Mouse (Mus musculus) midbrain, embryonic 11.5 days (tissue): ENCODE results near the gene Dbx2. TPM values are rescaled to one million over a fixed set of nuclear protein-coding genes. Genes with fewer than 3 reads are reported as not detected.
A peak's percentile ranks its signal among the peaks of the same experiment; 100 is the strongest.

Experiments used
- ATAC-seq: fragments of 200-750 bp; cut with Nextera tagmentation; 2 replicates; pipeline ENCODE4 v1.8.0; 2017; ENCODE audit warnings: moderate TSS enrichment, moderate library complexity; ENCODE audit not compliant: low FRiP score
- DNase-seq: peaks from one replicate; pipeline ENCODE4 v3.0.0; 2015; ENCODE audit warnings: low spot score; ENCODE audit errors: missing footprints
- H3K27ac ChIP-seq: fragments of 300-500 bp; sonication (generic); 2 replicates; pipeline ENCODE4 v1.5.1; 2014; ENCODE audit warnings: low read depth, low read length
- H3K27me3 ChIP-seq: fragments of 300-500 bp; sonication (generic); 2 replicates; pipeline ENCODE4 v1.6.1; 2014; ENCODE audit warnings: mild to moderate bottlenecking, low read length, moderate library complexity, mixed read lengths; ENCODE audit not compliant: control insufficient read depth, insufficient read depth
- H3K36me3 ChIP-seq: fragments of 300-500 bp; sonication (generic); 2 replicates; pipeline ENCODE4 v1.6.1; 2014; ENCODE audit warnings: mild to moderate bottlenecking, low read length, moderate library complexity, mixed read lengths; ENCODE audit not compliant: control insufficient read depth, insufficient read depth
- H3K4me1 ChIP-seq: fragments of 300-500 bp; sonication (generic); 2 replicates; pipeline ENCODE4 v1.6.1; 2014; ENCODE audit warnings: low read length; ENCODE audit not compliant: control insufficient read depth, insufficient read depth
- H3K4me2 ChIP-seq: fragments of 300-500 bp; sonication (generic); 2 replicates; pipeline ENCODE4 v1.6.1; 2014; ENCODE audit warnings: mild to moderate bottlenecking, moderate library complexity
- H3K4me3 ChIP-seq: fragments of 300-500 bp; sonication (generic); 2 replicates; pipeline ENCODE4 v1.5.1; 2014; ENCODE audit warnings: low read depth, low read length
- H3K9ac ChIP-seq: fragments of 300-500 bp; sonication (generic); 2 replicates; pipeline ENCODE4 v1.6.1; 2014; ENCODE audit warnings: low read length
- H3K9me3 ChIP-seq: fragments of 300-500 bp; sonication (generic); 2 replicates; pipeline ENCODE4 v1.6.1; 2016; ENCODE audit warnings: low read length; ENCODE audit not compliant: control insufficient read depth
- WGBS: fragments of 180-500 bp; shearing (Covaris S2); extraction: QIAGEN DNeasy Blood & Tissue Kit; methylation state at CpG from one replicate; pipeline ENCODE4 v1.1.7; 2014; 5-methylcytosine and 5-hydroxymethylcytosine counted together
- polyA plus RNA-seq: library from polyadenylated mRNA; unstranded; fragments of >200 nt; fragmentation: Nextera tagmentation; extraction: Ambion mirVana; gene quantifications from 2 replicates; pipeline ENCODE4 v1.2.1, GENCODE M21; 2014

The Dbx2 gene
- polyA plus RNA-seq, 1 experiment from 2014 or later = 4.0 TPM

DNA sequence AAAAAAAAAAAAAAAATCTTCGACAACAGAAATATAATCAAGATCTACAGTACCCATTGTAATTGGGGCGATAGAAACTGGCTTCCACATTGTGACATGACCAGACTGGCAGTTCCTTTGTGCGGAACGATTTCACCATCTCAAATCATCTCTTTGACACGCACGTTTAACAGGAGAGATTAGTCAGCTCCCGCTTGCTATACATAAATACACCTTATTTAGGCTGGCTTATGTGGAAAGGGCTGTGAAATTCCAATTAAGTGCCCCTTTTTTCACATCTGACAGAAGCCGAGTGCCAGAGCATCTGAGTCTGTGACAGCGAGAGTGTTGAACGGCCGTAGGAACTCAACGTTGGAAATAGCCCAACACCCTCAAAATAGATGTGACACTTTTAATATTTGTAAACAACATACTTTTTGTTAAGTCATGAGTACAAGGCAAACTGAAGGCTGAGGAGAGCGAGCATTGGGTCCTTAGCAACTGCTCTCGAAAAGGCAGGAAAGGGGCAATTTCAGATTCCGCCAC, 12.2 kb downstream of the Dbx2 start:
- ATAC-seq (0 out of 2 replicates have a peak, but pooled peaks have one; percentile 35), DNase-seq (peak; percentile 92)
- Histone ChIP-seq H3K4me3 (no peak overlapping the region), H3K9me3 (no peaks in the 10 kb centered on the region), H3K4me2 (no peak overlapping the region), H3K27me3 (peaks cover 85% of the 10 kb centered on the region), H3K9ac (no peak overlapping the region), H3K4me1 (peaks cover 21% of the 10 kb centered on the region), H3K27ac (no peak overlapping the region), H3K36me3 (no peaks in the 10 kb centered on the region)
- WGBS = 42% methylated on average over 15 of the region's 15 CpGs

DNA sequence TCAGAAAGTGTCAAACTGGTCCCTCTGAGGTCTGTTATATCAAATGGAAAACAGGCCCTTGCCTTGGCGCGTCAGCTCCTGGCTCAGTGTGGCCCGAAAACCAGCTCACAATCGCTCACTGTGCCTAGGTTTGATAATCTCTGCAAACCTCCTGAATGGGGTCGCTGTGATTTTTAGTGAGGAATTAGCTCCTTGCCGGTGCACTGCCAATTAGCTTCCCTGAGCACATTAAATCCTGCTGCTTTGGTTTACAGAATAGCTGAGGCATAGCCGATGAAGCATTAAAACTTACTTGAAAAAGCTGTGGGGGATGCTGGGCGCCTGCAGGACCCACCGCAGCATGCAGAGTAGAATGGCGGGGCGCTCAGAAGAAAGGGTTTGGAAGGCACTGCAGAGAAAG, 15.4 kb downstream of the Dbx2 start:
- DNase-seq (peak; percentile 93), ATAC-seq (peak; percentile 43; the same call in 1 of the 2 replicates)
- Histone ChIP-seq H3K4me1 (peaks cover 21% of the 10 kb centered on the region), H3K4me3 (no peak overlapping the region), H3K27ac (no peak overlapping the region; the same call in 1 of the 2 replicates), H3K4me2 (peak overlapping the region; percentile 30; the same call in 1 of the 2 replicates), H3K9me3 (no peaks in the 10 kb centered on the region), H3K27me3 (peaks cover 82% of the 10 kb centered on the region), H3K36me3 (no peaks in the 10 kb centered on the region), H3K9ac (no peak overlapping the region)
- 1% methylated on average over 11 of the region's 11 CpGs for WGBS

DNA sequence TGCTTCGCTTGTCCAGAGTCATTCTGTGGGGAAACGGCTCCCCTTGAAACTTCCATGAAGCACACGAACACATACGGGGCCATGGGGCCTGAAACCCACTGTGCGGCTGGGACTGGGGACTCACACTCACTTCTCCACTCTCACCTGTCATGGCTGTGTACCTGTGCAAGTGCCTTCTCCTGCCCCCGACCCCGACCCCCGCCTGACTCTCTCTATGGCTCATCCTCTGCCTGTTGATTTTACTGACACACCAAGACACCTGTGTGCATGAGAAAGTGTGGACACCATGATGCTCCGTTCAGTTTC, 16.0 kb downstream of the Dbx2 start:
- 27% methylated on average over 9 of the region's 9 CpGs for WGBS
- H3K36me3 ChIP-seq = no peaks in the 10 kb centered on the region
- H3K4me1 ChIP-seq = peaks cover 21% of the 10 kb centered on the region
- DNase-seq (no peak), ATAC-seq (peak; percentile 42)
- peaks cover 83% of the 10 kb centered on the region for H3K27me3 ChIP-seq
- no peak overlapping the region; the same call in 1 of the 2 replicates for H3K27ac ChIP-seq
- H3K9me3 ChIP-seq = no peaks in the 10 kb centered on the region
- no peak overlapping the region for H3K4me3 ChIP-seq
- peak overlapping the region; percentile 30 for H3K4me2 ChIP-seq
- H3K9ac ChIP-seq = no peak overlapping the region

DNA sequence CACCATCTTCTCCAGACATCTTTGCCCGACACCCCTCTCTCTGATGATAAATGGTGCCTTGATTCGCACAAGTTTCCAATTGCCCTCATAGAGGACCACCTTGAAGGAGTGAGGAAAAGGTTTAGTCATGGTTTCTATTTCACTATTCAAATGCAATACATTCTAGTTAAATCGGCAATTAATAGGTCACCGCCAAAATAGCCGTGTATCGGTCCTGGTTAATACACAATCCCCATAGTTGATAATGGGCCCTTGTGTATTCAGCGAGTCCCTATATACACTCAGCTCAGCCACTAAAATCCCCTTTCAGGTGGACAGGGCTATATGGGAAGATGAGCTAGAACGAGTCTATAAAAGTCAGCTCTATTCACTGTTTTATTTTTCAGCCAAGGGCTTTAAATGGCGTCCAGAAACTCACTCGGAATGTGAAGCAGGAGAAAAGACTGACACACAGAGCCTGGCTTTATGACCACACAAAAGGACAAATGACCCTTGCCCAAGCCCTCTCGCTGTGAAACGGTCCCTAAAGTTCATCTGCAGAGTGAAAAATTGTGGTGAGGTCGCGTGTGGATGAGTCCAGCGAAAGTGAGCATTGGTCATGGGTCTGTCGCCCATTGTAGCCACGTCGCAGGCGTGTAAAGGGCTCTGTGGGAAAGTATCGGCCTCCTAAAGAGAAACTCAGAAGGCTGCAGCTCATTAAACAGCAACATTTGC, 16.5 kb downstream of the Dbx2 start:
- peak; percentile 91 for DNase-seq
- Histone ChIP-seq H3K9ac (no peak overlapping the region), H3K4me3 (no peak overlapping the region), H3K4me1 (peaks cover 21% of the 10 kb centered on the region), H3K36me3 (no peaks in the 10 kb centered on the region), H3K27ac (no peak overlapping the region), H3K9me3 (no peaks in the 10 kb centered on the region), H3K27me3 (peaks cover 80% of the 10 kb centered on the region), H3K4me2 (peak overlapping the region; percentile 30)
- ATAC-seq = peak; percentile 63
- WGBS = 31% methylated on average over 20 of the region's 20 CpGs

DNA sequence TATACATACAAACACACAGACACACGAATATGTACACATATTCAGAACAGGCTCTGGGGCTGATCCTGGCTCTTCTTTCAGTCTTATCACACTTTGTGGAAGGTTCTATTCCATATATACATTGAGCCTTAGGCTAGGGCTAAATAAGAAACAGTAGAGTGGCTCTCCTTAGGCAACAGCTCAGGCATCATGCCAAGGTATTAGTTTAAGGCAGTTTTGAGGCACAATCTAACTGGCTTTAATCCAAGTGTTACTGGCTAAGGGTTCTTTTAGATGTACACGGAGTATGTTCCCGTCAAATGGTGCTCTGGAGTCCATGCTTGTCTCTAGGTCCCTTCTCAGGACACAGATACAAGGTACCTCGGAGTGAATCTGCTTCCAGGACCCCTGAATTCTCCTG, 31.4 kb downstream of the Dbx2 start:
- WGBS = 92% methylated on average over 4 of the region's 4 CpGs
- ATAC-seq = no peak
- no peak for DNase-seq

DNA sequence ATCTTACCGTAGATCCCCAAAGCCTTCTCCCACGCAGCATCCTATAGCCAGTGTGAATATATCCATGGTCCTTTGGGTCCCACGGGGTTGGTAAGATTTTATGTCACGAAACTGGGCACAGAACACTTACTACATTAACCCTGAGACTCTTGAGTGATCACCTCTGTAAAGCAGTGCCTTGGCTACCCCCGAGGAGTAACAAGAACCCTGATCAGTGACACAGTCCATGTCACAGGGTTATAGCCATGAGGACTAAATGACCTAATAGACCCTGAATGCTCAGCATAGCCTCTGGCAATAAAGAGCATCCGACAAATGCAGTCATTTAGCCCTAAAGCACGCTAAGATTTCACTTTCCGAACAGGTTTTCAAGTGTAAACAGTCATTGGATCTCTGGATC, 33.0 kb downstream of the Dbx2 start:
- no peak for DNase-seq
- H3K4me2 ChIP-seq = no peak overlapping the region
- no peaks in the 10 kb centered on the region for H3K27me3 ChIP-seq
- no peak overlapping the region for H3K4me3 ChIP-seq
- H3K9me3 ChIP-seq = no peaks in the 10 kb centered on the region
- no peak for ATAC-seq
- no peak overlapping the region for H3K9ac ChIP-seq
- no peaks in the 10 kb centered on the region for H3K36me3 ChIP-seq
- no peaks in the 10 kb centered on the region for H3K4me1 ChIP-seq
- WGBS = 91% methylated on average over 8 of the region's 8 CpGs
- no peak overlapping the region for H3K27ac ChIP-seq

More for the DNA sequence above, 31.4 kb downstream of the Dbx2 start:
- no peak overlapping the region for H3K4me2 ChIP-seq
- H3K4me1 ChIP-seq = no peaks in the 10 kb centered on the region
- H3K9ac ChIP-seq = no peak overlapping the region
- no peak overlapping the region for H3K4me3 ChIP-seq
- H3K27me3 ChIP-seq = no peaks in the 10 kb centered on the region
- H3K36me3 ChIP-seq = no peaks in the 10 kb centered on the region
- no peak overlapping the region for H3K27ac ChIP-seq
- no peaks in the 10 kb centered on the region for H3K9me3 ChIP-seq

DNA sequence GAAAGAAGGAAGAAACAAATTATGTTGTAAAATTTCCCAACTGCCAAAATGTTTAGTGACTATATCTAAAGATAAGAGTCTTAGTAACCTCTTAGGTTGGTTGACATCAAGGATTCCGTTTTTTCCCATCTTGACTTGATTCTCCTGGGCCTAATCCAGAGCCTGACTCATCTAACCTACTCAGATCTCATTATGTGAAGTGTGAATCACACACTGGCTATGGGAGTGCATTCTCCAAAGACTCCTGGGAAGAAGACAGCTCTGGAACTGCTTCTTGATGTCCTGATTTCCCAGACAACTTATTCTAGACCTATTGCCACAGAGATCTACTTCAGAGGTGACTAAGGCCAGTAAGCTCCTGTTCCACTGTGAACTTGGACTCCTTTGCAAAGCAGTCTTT, 43.2 kb downstream of the Dbx2 start:
- WGBS = 81% methylated on average over 1 of the region's 1 CpGs

DNA sequence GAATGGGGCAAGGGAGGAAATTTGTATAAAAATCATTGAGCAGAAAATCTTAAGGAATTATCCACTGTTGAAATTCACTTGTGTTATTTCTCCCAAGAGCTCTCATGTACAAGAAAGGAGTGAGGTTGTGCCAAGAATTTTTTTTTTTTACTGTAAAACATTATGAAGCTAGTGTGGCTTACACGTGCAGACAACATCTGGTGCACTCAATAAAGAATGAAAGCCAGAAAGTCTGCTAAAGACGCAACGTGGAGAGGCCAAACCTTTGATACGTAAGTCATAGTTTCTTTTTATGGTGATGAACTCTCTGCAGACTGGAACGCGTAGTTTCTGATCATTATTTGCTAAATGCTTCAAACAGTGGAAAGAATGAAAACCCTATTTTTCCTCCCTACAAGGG, 54.6 kb downstream of the Dbx2 start:
- ATAC-seq (no peak), DNase-seq (peak; percentile 41)
- no peak overlapping the region for H3K9ac ChIP-seq
- H3K4me2 ChIP-seq = no peak overlapping the region
- H3K27ac ChIP-seq = no peak overlapping the region
- no peaks in the 10 kb centered on the region for H3K9me3 ChIP-seq
- H3K27me3 ChIP-seq = no peaks in the 10 kb centered on the region
- H3K4me3 ChIP-seq = no peak overlapping the region
- H3K4me1 ChIP-seq = no peaks in the 10 kb centered on the region
- H3K36me3 ChIP-seq = no peaks in the 10 kb centered on the region
- 90% methylated on average over 6 of the region's 6 CpGs for whole genome bisulfite sequencing

More for the DNA sequence above, 43.2 kb downstream of the Dbx2 start:
- Histone ChIP-seq H3K36me3 (no peaks in the 10 kb centered on the region), H3K9me3 (no peaks in the 10 kb centered on the region), H3K9ac (no peak overlapping the region), H3K4me3 (no peak overlapping the region), H3K27ac (no peak overlapping the region), H3K27me3 (no peaks in the 10 kb centered on the region), H3K4me1 (peaks cover 5% of the 10 kb centered on the region; the same call in 1 of the 2 replicates), H3K4me2 (no peak overlapping the region)
- DNase-seq (no peak), ATAC-seq (no peak)

DNA sequence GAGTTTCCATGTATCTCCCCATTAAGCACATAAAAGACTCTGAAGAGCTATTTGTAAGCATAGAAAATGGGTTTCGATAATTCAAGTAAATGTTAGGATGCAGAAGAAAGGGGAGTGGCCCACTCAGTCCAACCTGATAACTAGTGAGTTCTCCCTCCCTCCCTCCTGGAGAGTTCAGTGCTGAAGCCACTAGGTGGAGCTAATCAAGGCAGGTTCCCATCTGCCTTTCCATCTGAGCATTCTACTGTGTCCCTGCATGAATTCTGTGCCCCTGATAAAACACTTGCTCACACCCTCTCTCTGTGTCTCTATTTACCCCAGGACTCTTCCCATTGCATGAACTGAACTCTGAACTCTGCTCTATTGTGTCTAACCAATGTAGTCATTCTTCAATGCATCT, 57.1 kb downstream of the Dbx2 start:
- WGBS = 56% methylated on average over 1 of the region's 1 CpGs
- Histone ChIP-seq H3K9me3 (no peaks in the 10 kb centered on the region), H3K27me3 (no peaks in the 10 kb centered on the region), H3K4me1 (no peaks in the 10 kb centered on the region), H3K36me3 (no peaks in the 10 kb centered on the region), H3K4me2 (no peak overlapping the region), H3K4me3 (no peak overlapping the region), H3K9ac (no peak overlapping the region), H3K27ac (no peak overlapping the region)
- DNase-seq (peak; percentile 84), ATAC-seq (peak; percentile 48; the same call in 1 of the 2 replicates)
